Mouse (Mus musculus) stomach, postnatal 0 days (tissue): ENCODE data around the gene Apol7b.
"Not testable (repeated sequence)": the region's sequence is repeated elsewhere in the genome, so short reads cannot be mapped to it uniquely, and the experiment has no call there.

Experiments used
- CTCF ChIP-seq: IDR thresholded peaks from 2 replicates; pipeline ENCODE4 v1.5.1; 2016; ENCODE audit warnings: antibody characterized with exemption, low read depth, mild to moderate bottlenecking, moderate library complexity
- EP300 ChIP-seq: optimal IDR thresholded peaks from 2 replicates; pipeline ENCODE3; 2016; ENCODE audit warnings: antibody characterized with exemption

DNA sequence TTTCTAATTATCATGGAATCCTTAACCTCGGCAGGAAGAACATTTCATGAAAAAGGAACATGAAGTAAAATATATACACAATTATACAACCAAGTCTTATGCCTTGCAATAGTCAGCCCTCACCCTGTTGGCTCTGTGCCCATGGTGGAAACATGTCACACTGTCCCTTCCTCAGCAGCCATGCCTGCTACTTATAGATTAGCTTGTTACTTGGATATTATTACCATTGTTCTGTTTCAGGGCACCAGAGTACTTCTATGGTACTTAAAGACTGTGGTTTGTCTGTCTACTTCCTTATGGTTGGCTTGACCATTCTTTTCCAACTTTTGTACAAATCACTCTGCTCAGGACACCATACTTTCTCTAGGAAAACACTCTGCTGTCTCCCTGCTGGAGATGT lies 45.9 kb upstream of the Apol7b start:
- not testable (repeated sequence) for TF ChIP-seq CTCF, EP300
